Mouse (Mus musculus): ENCODE measurements around the gene Ptprr. TPM values are rescaled to one million over a fixed set of nuclear protein-coding genes. Genes with fewer than 3 reads are reported as not detected.
A peak's percentile ranks its signal among the peaks of the same experiment; 100 is the strongest.

Gene Ptprr
- polyA plus RNA-seq, 1 experiment from 2014 or later: 29.9 TPM

- Histone ChIP-seq H3K9ac (replicated peaks) (peak overlapping the region; percentile 51), H3K27ac (replicated peaks) (no peak overlapping the region), H3K27me3 (replicated peaks) (peaks cover 17% of the 10 kb centered on the region), H3K36me3 (no peaks in the 10 kb centered on the region), H3K4me1 (peaks cover 10% of the 10 kb centered on the region), H3K4me3 (replicated peaks) (peak overlapping the region; percentile 49), H3K4me2 (peak overlapping the region; percentile 98), H3K9me3 (replicated peaks) (no peaks in the 10 kb centered on the region)
- peak; percentile 50; the same call in 1 of the 2 replicates for ATAC-seq (ENCODE audit: low FRiP score)
- WGBS: 0% methylated on average over 36 of the region's 36 CpGs
Measured at GRCm38 (mm10) chr10:116301258-116301657, 283.2 kb downstream of the Ptprr start.

- no peak for ATAC-seq (ENCODE audit: low FRiP score)
- Histone ChIP-seq H3K27me3 (replicated peaks) (peaks cover 16% of the 10 kb centered on the region), H3K4me1 (peaks cover 10% of the 10 kb centered on the region), H3K36me3 (no peaks in the 10 kb centered on the region), H3K4me2 (no peak overlapping the region), H3K4me3 (replicated peaks) (no peak overlapping the region), H3K9ac (replicated peaks) (no peak overlapping the region), H3K27ac (replicated peaks) (no peak overlapping the region), H3K9me3 (replicated peaks) (no peaks in the 10 kb centered on the region)
- 89% methylated on average over 4 of the region's 4 CpGs for WGBS
Measured at GRCm38 (mm10) chr10:116304355-116304754, 286.3 kb downstream of the Ptprr start.

GRCm38 (mm10) chr10:116309460-116309859 lies 291.4 kb downstream of the Ptprr start:
- Histone ChIP-seq H3K9me3 (replicated peaks) (no peaks in the 10 kb centered on the region), H3K4me3 (replicated peaks) (no peak overlapping the region), H3K36me3 (no peaks in the 10 kb centered on the region), H3K4me2 (no peak overlapping the region), H3K9ac (replicated peaks) (no peak overlapping the region), H3K4me1 (no peaks in the 10 kb centered on the region), H3K27ac (replicated peaks) (no peak overlapping the region), H3K27me3 (replicated peaks) (no peaks in the 10 kb centered on the region)
- ATAC-seq (ENCODE audit: low FRiP score): no peak
- WGBS: 83% methylated on average over 2 of the region's 2 CpGs

DNA sequence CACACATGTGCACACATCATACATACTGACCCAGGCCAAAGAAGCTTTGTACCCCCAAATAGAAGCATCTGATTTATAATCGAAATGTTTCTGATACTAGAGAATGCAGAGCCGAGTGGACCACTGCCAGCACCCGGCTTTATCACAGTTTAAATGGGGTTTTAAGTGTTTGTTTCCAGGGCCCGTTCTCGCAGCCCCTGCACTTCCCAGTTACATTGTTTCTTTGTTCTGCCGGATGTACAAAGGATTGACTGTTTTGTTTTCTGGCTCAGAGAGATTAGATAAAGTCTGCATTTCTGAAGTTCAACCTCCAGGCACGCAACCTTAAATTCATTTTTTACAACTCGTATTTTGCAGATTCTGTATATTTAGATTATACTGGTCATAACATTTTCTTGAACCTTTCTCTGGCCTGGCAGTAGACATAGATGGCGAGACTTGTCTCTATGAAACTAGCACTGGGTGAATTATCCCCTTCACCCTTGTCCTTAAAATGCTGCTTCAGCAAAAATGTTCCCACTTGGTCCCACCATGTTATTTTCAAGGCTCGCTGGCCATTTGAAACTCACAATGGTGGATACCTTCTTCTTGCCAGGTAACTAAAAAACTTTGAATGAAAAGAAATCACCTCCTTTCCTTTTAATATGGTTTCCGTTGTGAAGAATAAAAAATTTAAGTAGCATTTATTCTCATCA lies 292.6 kb downstream of the Ptprr start:
- Histone ChIP-seq H3K9me3 (replicated peaks) (no peaks in the 10 kb centered on the region), H3K4me3 (replicated peaks) (no peak overlapping the region), H3K27ac (replicated peaks) (no peak overlapping the region), H3K27me3 (replicated peaks) (no peaks in the 10 kb centered on the region), H3K4me1 (no peaks in the 10 kb centered on the region), H3K4me2 (no peak overlapping the region), H3K9ac (replicated peaks) (no peak overlapping the region), H3K36me3 (no peaks in the 10 kb centered on the region)
- 60% methylated on average over 11 of the region's 11 CpGs for WGBS
- ATAC-seq (ENCODE audit: low FRiP score): no peak

- no peak overlapping the region for H3K4me2 ChIP-seq
- WGBS: 22% methylated on average over 12 of the region's 12 CpGs
Measured at GRCm38 (mm10) chr10:116319246-116319645, 301.2 kb downstream of the Ptprr start.

More at GRCm38 (mm10) chr10:116319246-116319645, 301.2 kb downstream of the Ptprr start:
- Histone ChIP-seq H3K9me3 (replicated peaks) (no peaks in the 10 kb centered on the region), H3K4me3 (replicated peaks) (no peak overlapping the region), H3K9ac (replicated peaks) (no peak overlapping the region), H3K27ac (replicated peaks) (no peak overlapping the region), H3K36me3 (no peaks in the 10 kb centered on the region), H3K4me1 (no peaks in the 10 kb centered on the region), H3K27me3 (replicated peaks) (no peaks in the 10 kb centered on the region)
- ATAC-seq (ENCODE audit: low FRiP score): no peak; the same call in 1 of the 2 replicates

Other genes starting within 250 kb of the Ptprr start
- gene Tspan8, start 201.4 kb upstream of the Ptprr start, polyA plus RNA-seq (2015; fragmentation: Nextera tagmentation; extraction: Ambion mirVana): 0.82 and 20.5 TPM in 2 replicates
- gene 4933416C03Rik, start 95.7 kb downstream of the Ptprr start, polyA plus RNA-seq (2015; fragmentation: Nextera tagmentation; extraction: Ambion mirVana): 0.14 and 0.18 TPM in 2 replicates

All from neural tube, embryonic 15.5 days (tissue).